Mouse (Mus musculus) urinary bladder, adult 18-20 months (tissue): ENCODE measurements around the gene Pycr1.
"Not testable (repeated sequence)": the region's sequence is repeated elsewhere in the genome, so short reads cannot be mapped to it uniquely, and the experiment has no call there.

ENCODE experiments used
- DNase-seq, 2 experiments: peaks; one replicate each; pipeline ENCODE4 v3.0.0; 2022; ENCODE audit warnings: low spot score in 2 of 2, mixed read lengths in 2 of 2

Gene Pycr1

GRCm38 (mm10) chr11:120643601-120643987, at the start of gene Pycr1:
Gene Pycr1, minus strand, starts transcription at chr11:120643769.
- DNase-seq, result peak; percentile 90

GRCm38 (mm10) chr11:120692471-120693011, 49.0 kb upstream of the Pycr1 start:
- DNase-seq, result no peak

DNA sequence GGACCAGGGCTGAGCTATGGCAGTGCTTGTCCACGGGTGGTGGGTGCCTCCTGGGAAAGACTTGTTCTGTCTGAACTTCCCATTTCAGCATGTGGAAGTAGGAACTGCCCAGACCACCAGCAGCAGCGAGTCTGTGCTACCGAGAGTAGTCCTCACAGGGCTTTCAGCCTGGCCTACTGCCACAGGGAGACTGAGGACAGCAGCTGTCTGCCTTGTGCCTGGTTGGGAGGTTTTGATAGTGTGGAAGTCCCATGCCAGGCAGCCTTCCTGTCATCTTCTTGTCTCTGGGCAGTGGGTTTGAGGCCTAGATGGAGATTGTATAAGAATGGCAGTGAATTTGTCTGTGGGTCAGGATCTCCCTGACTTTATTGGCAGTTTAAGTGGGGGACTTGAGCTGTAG, 45.8 kb upstream of the Pycr1 start:
- DNase-seq, result no peak

- peak in 1 of 2 experiments; percentile 50 for DNase-seq
Observed at GRCm38 (mm10) chr11:120686650-120687272, 43.2 kb upstream of the Pycr1 start.

DNA sequence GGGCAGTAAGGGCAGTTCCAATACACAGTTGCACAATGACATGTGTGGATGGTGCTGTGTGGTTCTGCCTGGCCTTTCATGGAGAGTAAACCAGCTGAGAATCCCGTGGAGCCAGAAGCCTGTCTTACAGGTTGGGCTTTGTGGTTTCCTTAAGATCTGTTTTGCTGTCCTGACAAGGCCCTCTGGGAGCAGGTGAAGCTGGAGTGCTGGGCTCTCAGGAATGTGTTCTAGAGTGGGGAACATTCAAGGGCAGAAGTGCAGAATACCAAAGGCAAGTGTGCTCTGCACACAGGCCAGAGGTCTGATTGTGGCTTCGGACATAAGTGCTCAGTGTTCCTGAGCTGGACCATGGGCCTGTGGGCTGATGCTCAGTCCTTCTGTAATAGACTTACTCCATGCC, 41.1 kb upstream of the Pycr1 start:
- no peak for DNase-seq

- DNase-seq, result no peak
Observed at GRCm38 (mm10) chr11:120684086-120684485, 40.5 kb upstream of the Pycr1 start.

DNA sequence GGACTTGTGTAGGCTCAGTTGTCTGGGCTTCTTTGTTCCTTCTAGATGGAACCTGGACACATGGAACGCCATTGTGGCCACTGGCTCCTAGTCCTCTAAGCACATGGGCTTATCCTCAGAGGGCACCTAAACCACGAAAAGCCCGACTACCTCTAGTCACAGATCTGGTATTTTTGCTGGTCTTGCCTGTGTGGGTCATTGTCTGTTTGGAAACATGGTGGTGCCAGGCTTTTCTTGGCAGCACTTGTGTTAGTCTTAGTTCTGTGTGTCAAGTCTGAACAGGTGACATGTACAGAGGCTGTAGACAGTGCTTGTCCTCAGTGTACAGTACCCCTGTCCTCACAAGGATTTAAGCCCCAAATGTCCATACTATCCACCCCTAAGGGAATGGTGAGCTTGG, 40.0 kb upstream of the Pycr1 start:
- no peak for DNase-seq

DNA sequence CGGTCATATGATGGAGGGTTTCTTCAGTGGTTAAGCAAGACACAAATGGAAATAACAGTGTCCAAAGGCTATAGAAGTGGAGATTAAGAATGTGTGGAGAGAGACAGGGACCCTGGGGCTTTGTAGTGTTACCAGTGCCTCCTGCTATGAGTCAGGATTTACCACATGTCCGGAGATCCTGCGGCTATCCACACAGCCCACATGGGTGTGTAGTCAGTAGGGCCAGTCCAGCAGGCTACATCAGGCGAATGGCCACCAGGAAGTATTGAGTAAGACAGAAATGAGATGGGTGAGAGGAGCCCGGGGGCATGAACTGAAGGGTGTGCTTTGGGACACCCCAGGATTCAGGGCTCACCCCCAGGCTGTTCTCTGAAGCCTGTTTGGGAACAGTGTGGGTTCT, 39.1 kb upstream of the Pycr1 start:
- no peak for DNase-seq

DNA sequence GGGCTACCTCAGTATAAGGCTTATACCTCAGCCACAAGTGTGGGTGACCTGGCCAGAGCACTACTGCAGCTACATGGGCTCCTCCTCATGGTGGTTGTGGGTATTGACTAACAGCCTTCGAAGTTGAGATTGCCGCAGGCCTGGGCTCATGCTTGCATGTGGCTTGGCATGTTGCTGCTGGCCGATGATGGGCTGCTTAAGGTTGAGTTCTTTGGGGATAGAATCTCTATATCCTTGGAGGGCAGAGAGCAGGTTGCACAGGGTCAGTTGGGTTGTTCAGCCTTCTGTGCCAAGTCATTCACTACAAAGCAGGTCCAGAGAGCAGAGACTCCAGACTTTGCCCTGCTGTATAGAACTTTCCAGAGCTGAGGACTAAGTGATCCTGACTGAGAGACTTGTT, 36.3 kb upstream of the Pycr1 start:
- DNase-seq, result no peak

- DNase-seq, result no peak
Observed at GRCm38 (mm10) chr11:120676951-120677350, 33.4 kb upstream of the Pycr1 start.

DNA sequence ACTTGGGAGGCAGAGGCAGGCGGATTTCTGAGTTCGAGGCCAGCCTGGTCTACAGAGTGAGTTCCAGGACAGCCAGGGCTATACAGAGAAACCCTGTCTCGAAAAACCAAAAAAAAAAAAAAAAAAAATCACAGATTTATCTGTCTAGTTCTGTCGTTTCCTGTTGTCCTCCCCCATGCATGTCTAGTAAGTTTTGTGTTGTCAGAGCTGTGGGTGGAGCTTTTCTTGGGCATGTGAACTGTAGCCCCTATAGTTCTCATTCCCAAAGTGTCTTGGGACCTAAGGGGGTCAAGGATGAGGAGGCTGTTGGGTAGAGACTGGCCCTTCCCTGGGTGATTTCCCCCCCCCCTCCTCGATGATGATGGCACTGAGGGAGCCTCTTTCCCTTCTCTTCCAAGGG, 32.3 kb upstream of the Pycr1 start:
- DNase-seq, result not testable (repeated sequence)

GRCm38 (mm10) chr11:120673594-120674122, 30.1 kb upstream of the Pycr1 start:
- no peak for DNase-seq

GRCm38 (mm10) chr11:120672687-120673593, 29.4 kb upstream of the Pycr1 start, which contains the start of gene Aspscr1:
Gene Aspscr1, plus strand, starts transcription at chr11:120672973.
- peak; percentile 91 to 92 for DNase-seq

GRCm38 (mm10) chr11:120666617-120667016, 23.0 kb upstream of the Pycr1 start:
- DNase-seq, result no peak

GRCm38 (mm10) chr11:120665406-120665805, 21.8 kb upstream of the Pycr1 start:
- DNase-seq, result no peak

DNA sequence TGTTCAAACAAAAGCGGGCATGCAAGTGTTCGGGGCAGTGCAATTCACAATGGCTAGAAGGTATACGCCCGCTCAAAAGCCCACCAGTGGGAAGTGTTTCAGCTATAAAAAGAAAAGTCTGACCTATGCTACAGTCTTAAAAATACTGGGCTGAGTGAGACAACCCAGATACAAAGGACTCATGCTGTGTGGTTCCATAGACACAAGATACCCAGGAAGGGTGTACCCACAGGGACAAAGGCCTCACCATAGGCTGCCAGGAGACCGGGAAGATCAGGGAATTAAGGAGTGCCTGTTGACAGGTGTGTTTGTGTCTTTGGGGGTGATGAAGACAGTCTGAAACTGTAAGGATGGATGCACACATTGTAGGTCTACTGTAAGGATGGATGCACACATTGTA, 20.1 kb upstream of the Pycr1 start:
- no peak for DNase-seq

GRCm38 (mm10) chr11:120662759-120663158, 19.2 kb upstream of the Pycr1 start:
- no peak for DNase-seq

DNA sequence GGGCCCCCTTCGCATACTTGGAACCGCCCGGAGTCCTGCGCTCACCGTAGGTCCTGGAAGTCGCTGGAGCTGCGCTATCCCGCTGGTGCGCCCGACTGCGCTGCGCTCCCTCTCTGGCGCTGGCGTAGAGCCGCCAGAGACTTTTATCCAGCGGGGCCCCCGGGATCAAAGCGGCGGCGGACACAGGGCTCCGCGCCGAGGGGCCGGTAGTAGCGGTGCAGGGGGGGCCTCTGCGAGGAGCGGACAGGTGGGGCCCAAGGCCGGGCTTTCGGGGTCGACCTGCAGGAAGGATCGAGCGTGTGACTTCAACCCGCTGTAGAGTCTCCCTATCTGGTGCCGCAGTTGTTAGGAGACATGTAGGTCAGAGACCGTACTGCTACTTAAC, 17.5 kb upstream of the Pycr1 start, which contains the start of gene Notum:
Gene Notum (minus strand): TSS at position 100 of the 385 bp plus-strand sequence.
- DNase-seq, result no peak

DNA sequence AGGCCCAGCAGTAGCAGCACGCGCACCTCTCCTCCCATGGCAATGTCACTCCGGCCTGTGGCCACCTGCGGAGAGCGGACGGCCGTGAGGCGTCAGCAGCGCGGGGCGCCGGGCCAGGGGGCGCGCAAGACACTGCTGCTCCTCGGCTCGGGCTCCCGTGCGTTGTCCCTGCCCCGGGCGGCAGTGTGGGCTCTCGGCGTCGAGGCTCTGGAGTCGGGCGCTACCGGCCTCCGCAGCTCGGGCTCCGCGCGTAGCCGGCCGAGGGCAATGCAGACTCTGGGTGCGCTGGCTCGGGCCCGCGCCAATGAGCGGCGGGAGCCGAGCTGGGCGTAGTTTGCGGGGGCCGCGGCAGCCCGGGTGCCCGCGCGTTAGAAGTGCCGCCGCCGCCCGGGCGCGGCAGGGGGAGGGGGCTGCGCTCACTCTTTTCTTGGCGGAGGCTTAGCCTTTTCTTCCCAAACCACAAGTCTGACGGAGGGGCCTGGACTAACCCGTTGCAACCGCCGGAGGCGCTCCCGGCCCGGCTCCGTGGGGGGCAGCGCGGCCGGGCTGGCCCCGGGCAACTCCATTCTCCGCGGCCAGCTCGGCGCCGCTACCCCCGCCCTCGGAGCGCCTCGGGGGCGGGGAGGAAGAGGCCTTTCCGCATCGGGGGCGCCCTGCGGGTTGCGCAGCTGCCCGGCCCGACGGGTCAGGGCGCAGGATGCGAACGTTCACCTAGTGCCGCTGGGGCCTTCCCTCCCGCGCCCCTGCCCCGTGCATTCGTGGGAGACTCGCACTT, 16.9 kb upstream of the Pycr1 start:
- peak in 1 of 2 experiments; percentile 39 for DNase-seq

DNA sequence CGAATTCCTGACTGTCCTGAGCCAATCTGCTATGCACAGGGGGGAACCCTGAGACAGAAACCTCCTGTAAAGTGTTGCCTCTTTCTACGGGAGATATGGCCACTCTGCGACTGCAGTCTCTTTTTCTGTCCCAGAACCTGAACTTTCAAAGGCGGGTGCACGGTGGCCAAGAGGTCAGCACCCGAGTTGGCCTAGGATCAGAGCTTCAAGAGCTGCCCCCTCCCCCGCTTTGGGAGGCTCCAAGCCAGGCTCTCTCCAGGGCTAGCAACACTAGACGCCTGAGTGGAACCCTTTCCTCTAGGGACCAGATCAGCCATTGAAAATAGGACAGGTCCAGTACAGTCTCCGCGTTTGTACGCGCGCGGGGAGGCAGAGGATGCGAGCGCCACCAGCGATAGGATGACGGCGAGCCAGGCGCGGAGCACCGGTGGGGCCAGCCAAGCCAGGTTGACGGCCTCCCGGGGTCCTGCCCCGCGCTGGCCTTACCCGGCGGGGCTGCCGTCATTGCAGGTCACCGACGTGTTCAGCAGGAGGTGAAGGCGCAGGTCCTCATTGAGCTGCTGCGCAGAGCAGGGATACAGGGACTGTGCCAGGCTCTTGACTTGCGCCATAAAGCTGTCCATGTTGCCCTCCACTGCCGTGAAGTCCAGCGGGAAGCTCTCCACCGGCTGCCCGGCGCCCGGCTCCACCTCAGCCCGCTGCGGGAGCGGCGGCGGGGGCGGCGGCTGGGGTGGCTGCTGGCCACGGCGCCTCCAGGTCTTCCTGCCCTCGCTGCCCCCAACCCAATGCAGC, 16.1 kb upstream of the Pycr1 start:
- peak in 1 of 2 experiments; percentile 36 for DNase-seq
